Mouse (Mus musculus): ENCODE results near the gene Mob3c. TPM values are rescaled to one million over a fixed set of nuclear protein-coding genes. Genes with fewer than 3 reads are reported as not detected.

The Mob3c gene
- polyA plus RNA-seq, 2 experiments from 2014 or later = 13.5 to 15.8 TPM

DNA sequence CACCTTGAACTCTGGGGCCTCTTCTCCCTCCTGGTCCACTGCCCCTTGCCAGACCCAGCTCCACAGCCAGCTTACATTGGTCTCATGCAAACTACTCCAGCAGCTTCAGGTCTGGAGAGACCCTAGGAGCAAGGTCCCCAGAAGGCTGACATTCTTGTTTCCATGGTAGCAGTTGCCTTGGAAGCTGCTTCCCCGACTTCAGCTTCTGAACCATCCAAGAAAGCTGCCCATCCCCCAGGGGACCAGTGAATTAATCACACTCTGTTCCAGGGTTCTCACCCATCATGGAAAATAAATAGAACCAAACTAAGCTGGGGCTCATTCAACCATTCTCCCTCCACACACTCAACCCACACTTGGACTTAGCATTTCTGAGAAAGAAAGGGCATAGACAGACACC is 53.3 kb downstream of the Mob3c start:
- no peak for ATAC-seq

DNA sequence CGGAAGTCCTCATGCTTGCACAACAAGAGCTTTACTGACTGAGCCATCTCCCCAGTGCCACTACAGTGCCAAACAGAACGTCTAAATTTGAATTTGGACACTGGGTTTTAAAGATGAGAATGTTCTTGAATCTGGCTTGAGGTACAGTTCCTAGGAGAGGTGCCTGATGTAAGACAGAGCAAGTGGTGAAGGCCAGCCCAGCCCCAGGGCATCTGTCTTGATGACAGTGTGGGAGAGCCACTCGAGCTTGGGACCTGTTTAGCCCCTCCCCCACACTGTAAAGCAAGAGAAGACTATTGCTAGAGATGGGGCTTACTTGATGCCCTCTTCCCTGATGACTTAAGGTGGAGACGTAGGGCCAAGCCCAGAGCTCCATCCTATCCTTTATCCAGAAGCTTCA is 54.3 kb downstream of the Mob3c start:
- no peak for ATAC-seq

DNA sequence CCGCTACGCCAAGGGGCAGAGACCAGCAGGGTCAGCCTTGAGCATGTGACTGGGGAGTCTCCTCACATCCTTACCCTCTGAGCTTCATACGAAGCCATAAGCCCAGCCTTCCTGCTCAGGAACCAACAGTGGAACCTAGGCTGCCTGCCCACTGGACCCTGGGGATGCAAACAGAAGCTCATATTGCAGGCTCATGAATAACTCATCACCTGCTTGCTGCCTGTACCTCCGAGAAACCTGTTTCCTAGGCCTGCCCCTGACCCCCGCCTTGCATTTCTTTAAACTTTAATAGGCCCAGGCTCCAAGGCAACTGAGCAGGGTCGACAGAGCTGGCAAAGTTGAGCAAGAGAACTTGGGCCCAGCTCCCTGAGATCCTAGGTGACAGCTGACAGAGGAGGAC is 56.1 kb downstream of the Mob3c start, which contains the start of gene Kncn:
Gene Kncn (plus strand): TSS at position 379 of the 400 bp plus-strand sequence.
- ATAC-seq = no peak

Other genes with a start within 250 kb of the Mob3c start
- not detected for gene Cyp4a32, start 227.1 kb upstream of the Mob3c start, polyA plus RNA-seq (2017; shearing (Covaris generic))
- not detected for gene Cyp4b1, start 180.4 kb upstream of the Mob3c start, polyA plus RNA-seq (2017; shearing (Covaris generic))
- gene Efcab14, start 90.3 kb upstream of the Mob3c start, polyA plus RNA-seq (2017; shearing (Covaris generic)) = 10 to 100 TPM; 42.7 to 43.1 TPM
- 1 to 10 TPM in 1 of 2 experiments, under 1 TPM in 1; 0.42 to 2.6 TPM for gene Tex38, start 47.1 kb upstream of the Mob3c start, polyA plus RNA-seq (2017; shearing (Covaris generic))
- 10 to 100 TPM; 16.6 to 19.2 TPM for gene Atpaf1, start 43.3 kb upstream of the Mob3c start, polyA plus RNA-seq (2017; shearing (Covaris generic))
- 10 to 100 TPM; 43.4 to 47.5 TPM for gene Mknk1, start 11.1 kb downstream of the Mob3c start, polyA plus RNA-seq (2017; shearing (Covaris generic))
- gene Kncn, start 56.3 kb downstream of the Mob3c start, polyA plus RNA-seq (2017; shearing (Covaris generic)) = not detected
- gene 6430628N08Rik, start 62.6 kb downstream of the Mob3c start, polyA plus RNA-seq (2017; shearing (Covaris generic)) = not detected
- gene Dmbx1, start 111.8 kb downstream of the Mob3c start, polyA plus RNA-seq (2017; shearing (Covaris generic)) = not detected
- gene Faah, start 189.8 kb downstream of the Mob3c start, polyA plus RNA-seq (2017; shearing (Covaris generic)) = 10 to 100 TPM; 48.1 to 85.6 TPM
- 10 to 100 TPM; 24.1 to 32.9 TPM for gene Nsun4, start 225.8 kb downstream of the Mob3c start, polyA plus RNA-seq (2017; shearing (Covaris generic))
- 100 to 1,000 TPM; 779 to 910 TPM for gene Uqcrh, start 247.0 kb downstream of the Mob3c start, polyA plus RNA-seq (2017; shearing (Covaris generic))
- gene Lrrc41, start 247.2 kb downstream of the Mob3c start, polyA plus RNA-seq (2017; shearing (Covaris generic)) = 10 to 100 TPM; 15.7 to 21.8 TPM

All from CD4-positive, CD25-positive, alpha-beta regulatory T cell, adult 4 months (primary cell).